Mouse (Mus musculus) CH12.LX (cell line): ENCODE measurements around the gene Naaladl1.

ENCODE experiments used
- CHD1 ChIP-seq: IDR thresholded peaks from 2 replicates; pipeline ENCODE4 v1.6.1; 2012; ENCODE audit warnings: low read depth, low read length, improper control_type of control experiment, inconsistent platforms
- CTCF ChIP-seq, 2 experiments: IDR thresholded peaks in 1 of 2; conservative IDR thresholded peaks in 1 of 2; 2 replicates each; pipeline ENCODE4 v1.5.1; 2011 to 2012; ENCODE audit warnings: low read depth in 2 of 2, low read length in 2 of 2, improper control_type of control experiment in 1 of 2, inconsistent platforms in 1 of 2, mild to moderate bottlenecking in 1 of 2, moderate library complexity in 1 of 2
- EP300 ChIP-seq: IDR thresholded peaks from 2 replicates; pipeline ENCODE4 v1.6.1; 2011; ENCODE audit warnings: low read length, improper control_type of control experiment
- IRF4 ChIP-seq: IDR thresholded peaks from 2 replicates; pipeline ENCODE4 v1.6.1; 2014; ENCODE audit warnings: low read depth, mild to moderate bottlenecking, inconsistent platforms, low read length, improper control_type of control experiment
- KAT2A ChIP-seq: IDR thresholded peaks from 2 replicates; pipeline ENCODE4 v1.6.1; 2012; ENCODE audit warnings: low read length, improper control_type of control experiment, inconsistent platforms; ENCODE audit not compliant: insufficient replicate concordance
- POLR2A ChIP-seq: IDR thresholded peaks from 2 replicates; pipeline ENCODE4 v1.6.1; 2011; ENCODE audit warnings: low read depth, mild to moderate bottlenecking, improper control_type of control experiment, low read length
- SIN3A ChIP-seq: IDR thresholded peaks from 2 replicates; pipeline ENCODE4 v1.6.1; 2012; ENCODE audit warnings: low read length, improper control_type of control experiment, inconsistent platforms

GRCm38 (mm10) chr19:6105586-6105985, at the start of gene Naaladl1:
- TF ChIP-seq KAT2A, result no peak
- no peak for TF ChIP-seq CTCF (conservative IDR thresholded peaks at IDR 0.05 in 1 of 2, IDR thresholded peaks at IDR 0.05 in 1 of 2; ENCODE audit: low read depth in 2 of 2, low read length in 2 of 2)
- TF ChIP-seq EP300, result no peak
- no peak for TF ChIP-seq CHD1
- no peak for TF ChIP-seq POLR2A
- no peak for TF ChIP-seq SIN3A
- no peak for TF ChIP-seq IRF4
